Mouse (Mus musculus) stomach, embryonic 16.5 days (tissue): ENCODE data around the gene Pla2g2e. TPM values are rescaled to one million over a fixed set of nuclear protein-coding genes. Genes with fewer than 3 reads are reported as not detected.

Experiments
- ATAC-seq: fragments of 200-750 bp; cut with Nextera tagmentation; 2 replicates; pipeline ENCODE4 v1.8.0; 2017; ENCODE audit warnings: moderate number of reproducible peaks, moderate TSS enrichment; ENCODE audit not compliant: insufficient read depth, low FRiP score
- H3K27ac ChIP-seq: fragments of 300-500 bp; sonication (generic); 2 replicates; pipeline ENCODE4 v1.5.1; 2014; ENCODE audit warnings: low read length
- H3K27me3 ChIP-seq: fragments of 300-500 bp; sonication (generic); 2 replicates; pipeline ENCODE4 v1.6.1; 2014; ENCODE audit warnings: low read length, control low read depth, mixed read lengths; ENCODE audit not compliant: control insufficient read depth, insufficient read depth
- H3K36me3 ChIP-seq: fragments of 300-500 bp; sonication (generic); 2 replicates; pipeline ENCODE4 v1.6.1; 2014; ENCODE audit warnings: low read length; ENCODE audit not compliant: control insufficient read depth, insufficient read depth
- H3K4me1 ChIP-seq: fragments of 300-500 bp; sonication (generic); 2 replicates; pipeline ENCODE4 v1.6.1; 2014; ENCODE audit warnings: low read length, control low read depth, mixed read lengths; ENCODE audit not compliant: control insufficient read depth, insufficient read depth
- H3K4me2 ChIP-seq: fragments of 300-500 bp; sonication (generic); 2 replicates; pipeline ENCODE4 v1.6.1; 2014; ENCODE audit warnings: low read depth, low read length, mixed read lengths
- H3K4me3 ChIP-seq: fragments of 300-500 bp; sonication (generic); replicated peaks from 2 replicates; pipeline ENCODE4 v1.5.1; 2014; ENCODE audit warnings: mild to moderate bottlenecking, low read length
- H3K9ac ChIP-seq: fragments of 300-500 bp; sonication (generic); 2 replicates; pipeline ENCODE4 v1.6.1; 2014; ENCODE audit warnings: low read length
- H3K9me3 ChIP-seq: fragments of 300-500 bp; sonication (generic); replicated peaks from 2 replicates; pipeline ENCODE4 v1.6.1; 2016; ENCODE audit warnings: low read length, control low read depth; ENCODE audit not compliant: control insufficient read depth
- WGBS: fragments of 180-500 bp; shearing (Covaris S2); extraction: QIAGEN DNeasy Blood & Tissue Kit; methylation state at CpG from one replicate; pipeline ENCODE4 v1.1.7; 2014; 5-methylcytosine and 5-hydroxymethylcytosine counted together
- polyA plus RNA-seq: library from polyadenylated mRNA; unstranded; fragments of >200 nt; fragmentation: Nextera tagmentation; extraction: Ambion mirVana; gene quantifications from 2 replicates; pipeline ENCODE4 v1.2.1, GENCODE M21; 2015

Pla2g2e gene
- polyA plus RNA-seq, 1 experiment from 2014 or later = not detected

GRCm38 (mm10) chr4:138922131-138922459 is 44.4 kb downstream of the Pla2g2e start:
- H3K27me3 ChIP-seq = no peaks in the 10 kb centered on the region
- peak overlapping the region; percentile 4; the same call in 1 of the 2 replicates for H3K4me3 ChIP-seq
- peak; percentile 82; the same call in 1 of the 2 replicates for ATAC-seq
- no peak overlapping the region for H3K9ac ChIP-seq
- H3K27ac ChIP-seq = no peak overlapping the region
- 2% methylated on average over 11 of the region's 11 CpGs for WGBS
- no peaks in the 10 kb centered on the region for H3K4me1 ChIP-seq
- H3K4me2 ChIP-seq = peak overlapping the region; percentile 42
- H3K36me3 ChIP-seq = no peaks in the 10 kb centered on the region
- peaks cover 4% of the 10 kb centered on the region; the same call in 1 of the 2 replicates for H3K9me3 ChIP-seq

GRCm38 (mm10) chr4:138925561-138925960 is 47.8 kb downstream of the Pla2g2e start:
- no peaks in the 10 kb centered on the region for H3K36me3 ChIP-seq
- H3K4me2 ChIP-seq = no peak overlapping the region
- no peak overlapping the region for H3K4me3 ChIP-seq
- no peaks in the 10 kb centered on the region for H3K4me1 ChIP-seq
- 27% methylated on average over 2 of the region's 2 CpGs for WGBS
- no peaks in the 10 kb centered on the region for H3K9me3 ChIP-seq
- no peaks in the 10 kb centered on the region for H3K27me3 ChIP-seq
- H3K9ac ChIP-seq = no peak overlapping the region
- no peak overlapping the region for H3K27ac ChIP-seq
- no peak for ATAC-seq

Other genes with a start within 250 kb of the Pla2g2e start
- gene Vwa5b1, start 242.1 kb upstream of the Pla2g2e start, polyA plus RNA-seq = 0.34 and 0.52 TPM in 2 replicates
- 0.14 and 0.18 TPM in 2 replicates for gene Pla2g2c, start 153.2 kb upstream of the Pla2g2e start, polyA plus RNA-seq
- 0.74 and 0.85 TPM in 2 replicates for gene Ubxn10, start 140.8 kb upstream of the Pla2g2e start, polyA plus RNA-seq
- gene Pla2g2f, start 120.3 kb upstream of the Pla2g2e start, polyA plus RNA-seq = 2.0 and 3.6 TPM in 2 replicates
- 0.61 and 0.80 TPM in 2 replicates for gene Pla2g2d, start 102.2 kb upstream of the Pla2g2e start, polyA plus RNA-seq
- gene Pla2g5, start 14.5 kb upstream of the Pla2g2e start, polyA plus RNA-seq = 0.37 and 0.45 TPM in 2 replicates
- not detected in 2 replicates for gene Gm13030, start 4.0 kb upstream of the Pla2g2e start, polyA plus RNA-seq
- gene Otud3, start 36.0 kb downstream of the Pla2g2e start, polyA plus RNA-seq = 3.5 and 3.7 TPM in 2 replicates
- gene Rnf186, start 89.2 kb downstream of the Pla2g2e start, polyA plus RNA-seq = 19.3 and 25.1 TPM in 2 replicates
- gene Tmco4, start 94.9 kb downstream of the Pla2g2e start, polyA plus RNA-seq = 12.7 and 16.4 TPM in 2 replicates
- gene Htr6, start 197.6 kb downstream of the Pla2g2e start, polyA plus RNA-seq = not detected in 2 replicates
- 47.3 and 48.8 TPM in 2 replicates for gene Nbl1, start 215.1 kb downstream of the Pla2g2e start, polyA plus RNA-seq